18 mouse cellular contexts compared by ENCODE assay signal in the genomic region with DNA sequence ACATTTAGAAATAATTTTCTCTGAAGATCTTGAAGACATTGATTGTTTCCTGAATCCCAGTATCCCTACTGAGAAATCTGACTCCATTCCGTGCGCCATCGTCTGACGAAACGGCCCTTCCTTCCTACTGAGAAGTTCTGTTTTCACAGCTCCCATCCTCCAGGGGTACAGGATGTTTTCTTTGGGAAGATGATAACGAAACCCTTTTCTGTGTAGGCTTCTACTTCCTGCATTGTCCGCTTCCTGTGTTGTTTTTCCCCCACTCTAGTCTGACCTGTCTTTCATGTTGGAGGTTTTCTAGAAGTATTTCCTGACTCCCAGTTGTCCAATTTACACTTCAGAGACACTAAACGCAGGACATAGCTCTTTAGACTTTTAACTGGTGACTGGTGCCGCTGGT. TPM values are rescaled to one million over a fixed set of nuclear protein-coding genes. Genes with fewer than 3 reads are reported as not detected.
DNase-seq lines count a peak whose midpoint lies in the region; ATAC-seq and TF ChIP-seq lines count a peak whose summit lies in the region.
"Had no signal": no experiment of that assay in that cellular context is flagged by ENCODE, and none has a peak within 500 bp of the region (broad histone marks: within the 10 kb centered on the region; RNA-seq: fewer than 3 reads in every experiment).

No protein-coding gene starts in this region.

- TF ChIP-seq CTCF in lung, postnatal 0 days (IDR thresholded peaks at IDR 0.05), result no peak

- TF ChIP-seq EP300 in lung, postnatal 0 days (IDR thresholded peaks at IDR 0.05), result no peak

- H3K9ac ChIP-seq in hindbrain, embryonic 12.5 days, result no peak overlapping the region
- no peak overlapping the region for H3K9ac ChIP-seq in hindbrain, embryonic 14.5 days
- no peak overlapping the region for H3K9ac ChIP-seq in lung, postnatal 0 days (replicated peaks; ENCODE audit: low read depth)
- H3K9ac ChIP-seq: embryonic facial prominence, embryonic 12.5 days; hindbrain, embryonic 15.5 days; limb, embryonic 13.5 days had no signal

- H3K4me3 ChIP-seq in hindbrain, embryonic 12.5 days, result no peak overlapping the region
- H3K4me3 ChIP-seq in hindbrain, embryonic 14.5 days (replicated peaks; ENCODE audit: low read length), result no peak overlapping the region
- H3K4me3 ChIP-seq in lung, postnatal 0 days (ENCODE audit: low read depth, low read length), result no peak overlapping the region
- H3K4me3 ChIP-seq: embryonic facial prominence, embryonic 12.5 days; hindbrain, embryonic 15.5 days; limb, embryonic 13.5 days; megakaryocyte, embryonic 14.5 days had no signal

- no peak for ATAC-seq in hindbrain, embryonic 12.5 days (ENCODE audit: low FRiP score)
- ATAC-seq in hindbrain, embryonic 14.5 days (ENCODE audit: low FRiP score), result no peak
- ATAC-seq in lung, postnatal 0 days, result peak; percentile 48; the same call in 1 of the 2 replicates

- H3K9me3 ChIP-seq in hindbrain, embryonic 12.5 days (replicated peaks), result no peaks in the 10 kb centered on the region
- no peaks in the 10 kb centered on the region for H3K9me3 ChIP-seq in hindbrain, embryonic 14.5 days (ENCODE audit: control insufficient read depth, low read length)
- H3K9me3 ChIP-seq in lung, postnatal 0 days (ENCODE audit: low read length), result no peaks in the 10 kb centered on the region
- H3K9me3 ChIP-seq: embryonic facial prominence, embryonic 12.5 days; hindbrain, embryonic 15.5 days; limb, embryonic 13.5 days; megakaryocyte, embryonic 14.5 days had no signal

- H3K4me2 ChIP-seq in hindbrain, embryonic 12.5 days (replicated peaks), result no peak overlapping the region
- H3K4me2 ChIP-seq in hindbrain, embryonic 14.5 days (replicated peaks), result no peak overlapping the region
- no peak overlapping the region for H3K4me2 ChIP-seq in lung, postnatal 0 days (replicated peaks; ENCODE audit: low read depth, low read length)
- H3K4me2 ChIP-seq: embryonic facial prominence, embryonic 12.5 days; hindbrain, embryonic 15.5 days; limb, embryonic 13.5 days had no signal

- H3K27ac ChIP-seq in hindbrain, embryonic 12.5 days, result peak overlapping the region; percentile 3; the same call in 1 of the 2 replicates
- no peak overlapping the region for H3K27ac ChIP-seq in hindbrain, embryonic 14.5 days
- H3K27ac ChIP-seq in lung, postnatal 0 days (ENCODE audit: low read length), result no peak overlapping the region
- H3K27ac ChIP-seq: embryonic facial prominence, embryonic 12.5 days; hindbrain, embryonic 15.5 days; limb, embryonic 13.5 days had no signal

- peak; percentile 39 for DNase-seq in embryo, embryonic 10 days (ENCODE audit: low spot score)
- no peak for DNase-seq in embryo, embryonic 11 days
- no peak for DNase-seq in hindbrain, embryonic 14.5 days (ENCODE audit: low spot score)
- DNase-seq in lung, postnatal 0 days (ENCODE audit: low spot score), result no peak
- no peak for DNase-seq in lung, postnatal 10 days
- peak; percentile 54 for DNase-seq in induced T-regulatory cell, adult 2 months (ENCODE audit: low read depth)
- DNase-seq in layer of hippocampus, adult 9-10 months (ENCODE audit: low spot score), result no peak
- DNase-seq: cerebellum, postnatal 14 days; gastrocnemius, postnatal 36 days; kidney, postnatal 10 days; layer of hippocampus, adult 9-11 months; retina, postnatal 1 day; thymus, postnatal 4 days had no signal

- no peaks in the 10 kb centered on the region for H3K36me3 ChIP-seq in hindbrain, embryonic 12.5 days
- H3K36me3 ChIP-seq in hindbrain, embryonic 14.5 days (replicated peaks; ENCODE audit: control insufficient read depth, insufficient read depth), result no peaks in the 10 kb centered on the region
- no peaks in the 10 kb centered on the region for H3K36me3 ChIP-seq in lung, postnatal 0 days (ENCODE audit: insufficient read depth, low read length)
- H3K36me3 ChIP-seq: embryonic facial prominence, embryonic 12.5 days; hindbrain, embryonic 15.5 days; limb, embryonic 13.5 days had no signal

- WGBS in hindbrain, embryonic 12.5 days, result 75% methylated on average over 9 of the region's 9 CpGs
- WGBS in hindbrain, embryonic 14.5 days, result 83% methylated on average over 9 of the region's 9 CpGs
- WGBS in lung, postnatal 0 days, result 55% methylated on average over 9 of the region's 9 CpGs

- H3K27me3 ChIP-seq in hindbrain, embryonic 12.5 days, result no peaks in the 10 kb centered on the region
- no peaks in the 10 kb centered on the region for H3K27me3 ChIP-seq in hindbrain, embryonic 14.5 days (ENCODE audit: control insufficient read depth, insufficient read depth, low read length)
- H3K27me3 ChIP-seq in lung, postnatal 0 days (replicated peaks; ENCODE audit: insufficient read depth, low read length), result no peaks in the 10 kb centered on the region
- H3K27me3 ChIP-seq: embryonic facial prominence, embryonic 12.5 days; hindbrain, embryonic 15.5 days; limb, embryonic 13.5 days had no signal

- no peaks in the 10 kb centered on the region for H3K4me1 ChIP-seq in hindbrain, embryonic 12.5 days
- H3K4me1 ChIP-seq in hindbrain, embryonic 14.5 days (replicated peaks; ENCODE audit: control insufficient read depth, insufficient read depth, low read length), result no peaks in the 10 kb centered on the region
- H3K4me1 ChIP-seq in lung, postnatal 0 days (ENCODE audit: insufficient read depth, low read depth, low read length), result no peaks in the 10 kb centered on the region
- H3K4me1 ChIP-seq: hindbrain, embryonic 15.5 days; limb, embryonic 13.5 days had no signal

RNA-seq across cellular contexts. Expression of gene St8sia1, which starts 32.1 kb away (rescaled TPM):
- polyA plus RNA-seq in hindbrain, embryonic 12.5 days (2016; fragmentation: Nextera tagmentation; extraction: Ambion mirVana), result 9.1 TPM in 2 replicates
- 6.1 and 7.1 TPM in 2 replicates for polyA plus RNA-seq in hindbrain, embryonic 14.5 days (2014; fragmentation: Nextera tagmentation; extraction: Ambion mirVana)
- 0.11 and 0.23 TPM in 2 replicates for polyA plus RNA-seq in lung, postnatal 0 days (2015; fragmentation: Nextera tagmentation; extraction: Ambion mirVana)

Comparison
In these comparisons a context has a peak if more than half of its experiments do, and no peak if none do; other contexts are left out.
1. DNase-seq: peak in embryo, embryonic 10 days (single experiment) and induced T-regulatory cell, adult 2 months (single experiment); none in embryo, embryonic 11 days (single experiment), hindbrain, embryonic 14.5 days (single experiment), lung, postnatal 0 days (single experiment), lung, postnatal 10 days (single experiment) and layer of hippocampus, adult 9-10 months (single experiment).